Mouse (Mus musculus): ENCODE results near the gene Itpkb. TPM values are rescaled to one million over a fixed set of nuclear protein-coding genes. Genes with fewer than 3 reads are reported as not detected.

The Itpkb gene
- polyA plus RNA-seq, 1 experiment: 8.0 TPM

GRCm38 (mm10) chr1:180393873-180394272, 63.6 kb downstream of the Itpkb start:
- TF ChIP-seq POLR2A (IDR thresholded peaks at IDR 0.05; ENCODE audit: extremely low read depth, insufficient read depth, low read length): no peak
- no peak for TF ChIP-seq CTCF (IDR thresholded peaks at IDR 0.05; ENCODE audit: extremely low read depth, insufficient read depth, low read length)
- H3K4me1 ChIP-seq (ENCODE audit: control insufficient read depth, insufficient read depth, low read length): 0 out of 2 replicates have a peak, but pooled peaks cover 3% of the 10 kb centered on the region
- no peak overlapping the region for H3K4me3 ChIP-seq (ENCODE audit: insufficient read depth, low read length)
- 0 out of 2 replicates have a peak overlapping the region, but pooled peaks have one; percentile 11 for H3K27ac ChIP-seq (ENCODE audit: insufficient read depth, low read length)

- no peak overlapping the region for H3K4me3 ChIP-seq (ENCODE audit: insufficient read depth, low read length)
- no peak overlapping the region for H3K27ac ChIP-seq (ENCODE audit: insufficient read depth, low read length)
- 0 out of 2 replicates have a peak, but pooled peaks cover 3% of the 10 kb centered on the region for H3K4me1 ChIP-seq (ENCODE audit: control insufficient read depth, insufficient read depth, low read length)
- TF ChIP-seq POLR2A (IDR thresholded peaks at IDR 0.05; ENCODE audit: extremely low read depth, insufficient read depth, low read length) (no peak), CTCF (IDR thresholded peaks at IDR 0.05; ENCODE audit: extremely low read depth, insufficient read depth, low read length) (no peak)
These were observed 67.4 kb downstream of the Itpkb start for GRCm38 (mm10) chr1:180397734-180398133.

GRCm38 (mm10) chr1:180398446-180398845, 68.2 kb downstream of the Itpkb start:
- no peak overlapping the region for H3K27ac ChIP-seq (ENCODE audit: insufficient read depth, low read length)
- TF ChIP-seq CTCF (IDR thresholded peaks at IDR 0.05; ENCODE audit: extremely low read depth, insufficient read depth, low read length) (no peak), POLR2A (IDR thresholded peaks at IDR 0.05; ENCODE audit: extremely low read depth, insufficient read depth, low read length) (no peak)
- 0 out of 2 replicates have a peak, but pooled peaks cover 2% of the 10 kb centered on the region for H3K4me1 ChIP-seq (ENCODE audit: control insufficient read depth, insufficient read depth, low read length)
- H3K4me3 ChIP-seq (ENCODE audit: insufficient read depth, low read length): no peak overlapping the region

- TF ChIP-seq POLR2A (IDR thresholded peaks at IDR 0.05; ENCODE audit: extremely low read depth, insufficient read depth, low read length) (no peak), CTCF (IDR thresholded peaks at IDR 0.05; ENCODE audit: extremely low read depth, insufficient read depth, low read length) (no peak)
- Histone ChIP-seq H3K27ac (ENCODE audit: insufficient read depth, low read length) (no peak overlapping the region), H3K4me1 (ENCODE audit: control insufficient read depth, insufficient read depth, low read length) (0 out of 2 replicates have a peak, but pooled peaks cover 2% of the 10 kb centered on the region), H3K4me3 (ENCODE audit: insufficient read depth, low read length) (no peak overlapping the region)
These were observed 70.6 kb downstream of the Itpkb start for GRCm38 (mm10) chr1:180400691-180401455.

- Histone ChIP-seq H3K27ac (ENCODE audit: insufficient read depth, low read length) (no peak overlapping the region), H3K4me1 (ENCODE audit: control insufficient read depth, insufficient read depth, low read length) (0 out of 2 replicates have a peak, but pooled peaks cover 3% of the 10 kb centered on the region), H3K4me3 (ENCODE audit: insufficient read depth, low read length) (no peak overlapping the region)
- no peak for TF ChIP-seq CTCF (IDR thresholded peaks at IDR 0.05; ENCODE audit: extremely low read depth, insufficient read depth, low read length)
- no peak for TF ChIP-seq POLR2A (IDR thresholded peaks at IDR 0.05; ENCODE audit: extremely low read depth, insufficient read depth, low read length)
These were observed 71.4 kb downstream of the Itpkb start for GRCm38 (mm10) chr1:180401725-180402124.

GRCm38 (mm10) chr1:180402481-180403081, 72.3 kb downstream of the Itpkb start:
- H3K4me3 ChIP-seq (ENCODE audit: insufficient read depth, low read length): no peak overlapping the region
- no peak for TF ChIP-seq CTCF (IDR thresholded peaks at IDR 0.05; ENCODE audit: extremely low read depth, insufficient read depth, low read length)
- 0 out of 2 replicates have a peak, but pooled peaks cover 5% of the 10 kb centered on the region for H3K4me1 ChIP-seq (ENCODE audit: control insufficient read depth, insufficient read depth, low read length)
- peak overlapping the region; percentile 88 for H3K27ac ChIP-seq (ENCODE audit: insufficient read depth, low read length)

- no peak for TF ChIP-seq POLR2A (IDR thresholded peaks at IDR 0.05; ENCODE audit: extremely low read depth, insufficient read depth, low read length)
- no peak for TF ChIP-seq CTCF (IDR thresholded peaks at IDR 0.05; ENCODE audit: extremely low read depth, insufficient read depth, low read length)
- Histone ChIP-seq H3K4me3 (ENCODE audit: insufficient read depth, low read length) (no peak overlapping the region), H3K4me1 (ENCODE audit: control insufficient read depth, insufficient read depth, low read length) (0 out of 2 replicates have a peak, but pooled peaks cover 5% of the 10 kb centered on the region), H3K27ac (ENCODE audit: insufficient read depth, low read length) (peak overlapping the region; percentile 88)
These were observed 73.0 kb downstream of the Itpkb start for GRCm38 (mm10) chr1:180403357-180403693.

GRCm38 (mm10) chr1:180403694-180404606, 73.7 kb downstream of the Itpkb start:
- H3K4me3 ChIP-seq (ENCODE audit: insufficient read depth, low read length): no peak overlapping the region
- 0 out of 2 replicates have a peak, but pooled peaks cover 5% of the 10 kb centered on the region for H3K4me1 ChIP-seq (ENCODE audit: control insufficient read depth, insufficient read depth, low read length)
- TF ChIP-seq POLR2A (IDR thresholded peaks at IDR 0.05; ENCODE audit: extremely low read depth, insufficient read depth, low read length): 0 out of 2 replicates have a peak, but pooled peaks have one; percentile 14
- no peak for TF ChIP-seq CTCF (IDR thresholded peaks at IDR 0.05; ENCODE audit: extremely low read depth, insufficient read depth, low read length)
- peak overlapping the region; percentile 88 for H3K27ac ChIP-seq (ENCODE audit: insufficient read depth, low read length)

- Histone ChIP-seq H3K27ac (ENCODE audit: insufficient read depth, low read length) (peak overlapping the region; percentile 88), H3K4me1 (ENCODE audit: control insufficient read depth, insufficient read depth, low read length) (0 out of 2 replicates have a peak, but pooled peaks cover 5% of the 10 kb centered on the region), H3K4me3 (ENCODE audit: insufficient read depth, low read length) (no peak overlapping the region)
- no peak for TF ChIP-seq CTCF (IDR thresholded peaks at IDR 0.05; ENCODE audit: extremely low read depth, insufficient read depth, low read length)
- TF ChIP-seq POLR2A (IDR thresholded peaks at IDR 0.05; ENCODE audit: extremely low read depth, insufficient read depth, low read length): no peak
These were observed 74.4 kb downstream of the Itpkb start for GRCm38 (mm10) chr1:180404706-180405105.

Measured in cortical plate, adult 2 months (tissue).